Mouse (Mus musculus) neural tube, embryonic 13.5 days (tissue): ENCODE measurements around the gene Gm10563. TPM values are rescaled to one million over a fixed set of nuclear protein-coding genes. Genes with fewer than 3 reads are reported as not detected.

Source experiments
- ATAC-seq: fragments of 200-750 bp; cut with Nextera tagmentation; 2 replicates; pipeline ENCODE4 v1.8.0; 2017; ENCODE audit warnings: low read depth, mild to moderate bottlenecking, moderate TSS enrichment, moderate library complexity
- H3K27ac ChIP-seq: fragments of 300-500 bp; sonication (generic); replicated peaks from 2 replicates; pipeline ENCODE4 v1.5.1; 2015; ENCODE audit warnings: moderate library complexity, mild to moderate bottlenecking, inconsistent platforms
- H3K27me3 ChIP-seq: fragments of 300-500 bp; sonication (generic); 2 replicates; pipeline ENCODE4 v1.6.1; 2015; ENCODE audit warnings: mild to moderate bottlenecking, inconsistent platforms
- H3K36me3 ChIP-seq: fragments of 300-500 bp; sonication (generic); 2 replicates; pipeline ENCODE4 v1.6.1; 2015; ENCODE audit warnings: mild to moderate bottlenecking, inconsistent platforms
- H3K4me1 ChIP-seq: fragments of 300-500 bp; sonication (generic); replicated peaks from 2 replicates; pipeline ENCODE4 v1.6.1; 2015; ENCODE audit warnings: inconsistent platforms
- H3K4me2 ChIP-seq: fragments of 300-500 bp; sonication (generic); 2 replicates; pipeline ENCODE4 v1.6.1; 2015; ENCODE audit warnings: inconsistent platforms, mild to moderate bottlenecking, moderate library complexity
- H3K4me3 ChIP-seq: fragments of 300-500 bp; sonication (generic); 2 replicates; pipeline ENCODE4 v1.5.1; 2015; ENCODE audit warnings: mild to moderate bottlenecking, inconsistent platforms
- H3K9ac ChIP-seq: fragments of 300-500 bp; sonication (generic); 2 replicates; pipeline ENCODE4 v1.6.1; 2015; ENCODE audit warnings: moderate library complexity, mild to moderate bottlenecking, inconsistent platforms
- H3K9me3 ChIP-seq: fragments of 300-500 bp; sonication (generic); 2 replicates; pipeline ENCODE4 v1.6.1; 2016; ENCODE audit warnings: inconsistent platforms
- WGBS: fragments of 180-500 bp; shearing (Covaris S2); methylation state at CpG from one replicate; pipeline ENCODE4 v1.1.7; 2015; 5-methylcytosine and 5-hydroxymethylcytosine counted together
- polyA plus RNA-seq: library from polyadenylated mRNA; unstranded; fragments of >200 nt; fragmentation: Nextera tagmentation; extraction: Ambion mirVana; gene quantifications from 2 replicates; pipeline ENCODE4 v1.2.1, GENCODE M21; 2015

Gm10563 gene
- polyA plus RNA-seq, 1 experiment from 2014 or later: not detected

- Histone ChIP-seq H3K9ac (no peak overlapping the region), H3K36me3 (peaks cover 60% of the 10 kb centered on the region), H3K9me3 (no peaks in the 10 kb centered on the region), H3K27ac (no peak overlapping the region), H3K4me1 (peaks cover 34% of the 10 kb centered on the region), H3K27me3 (peaks cover 68% of the 10 kb centered on the region), H3K4me2 (no peak overlapping the region), H3K4me3 (no peak overlapping the region)
- WGBS: 64% methylated on average over 15 of the region's 15 CpGs
- no peak for ATAC-seq
These were observed 6.5 kb upstream of the Gm10563 start for GRCm38 (mm10) chr4:155651553-155652269.

DNA sequence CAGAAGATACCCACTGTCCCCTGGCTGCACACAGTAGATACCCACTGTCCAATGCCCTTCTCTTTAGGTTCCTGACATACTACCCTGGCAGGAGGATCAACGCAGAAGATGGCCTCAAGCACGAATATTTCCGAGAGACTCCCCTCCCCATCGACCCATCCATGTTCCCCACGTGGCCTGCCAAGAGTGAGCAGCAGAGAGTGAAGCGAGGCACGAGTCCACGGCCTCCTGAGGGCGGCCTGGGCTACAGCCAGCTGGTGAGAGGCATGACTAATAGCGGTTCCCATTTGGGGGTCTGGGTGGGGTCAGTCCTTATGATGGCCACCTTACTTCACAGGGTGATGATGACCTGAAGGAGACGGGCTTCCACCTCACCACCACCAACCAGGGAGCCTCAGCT is 4.1 kb upstream of the Gm10563 start:
- Histone ChIP-seq H3K36me3 (peaks cover 69% of the 10 kb centered on the region), H3K27ac (no peak overlapping the region), H3K4me2 (no peak overlapping the region), H3K4me1 (peaks cover 23% of the 10 kb centered on the region), H3K27me3 (peaks cover 45% of the 10 kb centered on the region), H3K9ac (no peak overlapping the region), H3K9me3 (no peaks in the 10 kb centered on the region), H3K4me3 (no peak overlapping the region)
- WGBS: 92% methylated on average over 11 of the region's 11 CpGs
- no peak for ATAC-seq

DNA sequence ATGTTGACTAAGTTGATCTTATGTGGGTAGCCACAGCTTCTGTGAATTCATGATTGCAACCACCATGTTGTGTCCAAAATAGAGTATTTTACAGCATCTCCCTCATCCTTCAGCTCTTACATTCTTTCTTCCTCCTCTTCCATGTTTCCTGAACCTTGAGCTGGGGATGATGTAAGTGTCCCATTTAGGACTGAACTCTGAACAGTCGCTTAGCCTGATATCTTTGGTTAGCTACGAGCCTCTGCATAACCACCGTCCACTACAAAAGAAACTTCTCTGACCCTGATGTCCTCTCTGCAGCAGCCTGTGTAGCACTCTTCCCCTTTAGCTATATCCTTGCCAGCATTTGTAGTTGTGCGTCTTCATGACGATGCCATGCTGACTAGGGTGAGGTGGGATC is 513 bp upstream of the Gm10563 start:
- peaks cover 9% of the 10 kb centered on the region for H3K27me3 ChIP-seq
- no peak overlapping the region for H3K9ac ChIP-seq
- H3K4me2 ChIP-seq: no peak overlapping the region
- no peaks in the 10 kb centered on the region for H3K9me3 ChIP-seq
- ATAC-seq: no peak
- H3K27ac ChIP-seq: no peak overlapping the region
- H3K4me3 ChIP-seq: no peak overlapping the region
- 96% methylated on average over 5 of the region's 5 CpGs for WGBS
- peaks cover 92% of the 10 kb centered on the region for H3K36me3 ChIP-seq
- H3K4me1 ChIP-seq: no peaks in the 10 kb centered on the region

DNA sequence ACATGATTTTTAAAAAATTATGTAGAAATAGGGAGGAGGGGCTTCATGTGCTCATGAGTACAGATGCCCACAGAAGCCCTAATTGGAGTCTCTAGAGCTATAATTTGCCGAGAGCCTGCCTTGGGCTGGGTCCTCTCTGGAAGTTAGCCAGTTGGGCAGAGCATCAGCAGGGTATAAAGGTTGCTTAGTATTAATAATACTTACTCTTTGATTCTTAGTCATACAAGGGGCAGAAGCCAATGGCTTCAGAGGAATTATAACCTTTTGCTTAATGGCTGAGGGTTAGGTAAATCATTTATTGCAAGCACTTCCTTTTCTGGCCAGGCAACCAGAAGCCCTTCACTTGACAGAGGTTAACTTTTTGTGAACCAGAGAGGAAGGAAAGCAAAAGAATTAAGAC is 1.7 kb downstream of the Gm10563 start:
- no peak for ATAC-seq
- Histone ChIP-seq H3K4me2 (no peak overlapping the region), H3K27me3 (no peaks in the 10 kb centered on the region), H3K9ac (no peak overlapping the region), H3K4me1 (no peaks in the 10 kb centered on the region), H3K27ac (no peak overlapping the region), H3K9me3 (no peaks in the 10 kb centered on the region), H3K4me3 (no peak overlapping the region), H3K36me3 (peaks cover 88% of the 10 kb centered on the region)
- 88% methylated on average over 1 of the region's 1 CpGs for WGBS

- no peak for ATAC-seq
- no peaks in the 10 kb centered on the region for H3K27me3 ChIP-seq
- H3K4me2 ChIP-seq: no peak overlapping the region
These were observed 9.3 kb downstream of the Gm10563 start for GRCm38 (mm10) chr4:155635766-155636499.

GRCm38 (mm10) chr4:155630267-155630666 is 14.9 kb downstream of the Gm10563 start:
- Histone ChIP-seq H3K4me3 (no peak overlapping the region), H3K27ac (no peak overlapping the region), H3K4me1 (peaks cover 4% of the 10 kb centered on the region), H3K27me3 (no peaks in the 10 kb centered on the region), H3K4me2 (no peak overlapping the region), H3K9ac (no peak overlapping the region), H3K9me3 (no peaks in the 10 kb centered on the region), H3K36me3 (peaks cover 80% of the 10 kb centered on the region)
- ATAC-seq: no peak
- WGBS: 91% methylated on average over 6 of the region's 6 CpGs

More at GRCm38 (mm10) chr4:155635766-155636499, 9.3 kb downstream of the Gm10563 start:
- H3K9me3 ChIP-seq: no peaks in the 10 kb centered on the region
- H3K4me1 ChIP-seq: no peaks in the 10 kb centered on the region
- H3K9ac ChIP-seq: no peak overlapping the region
- H3K4me3 ChIP-seq: no peak overlapping the region
- no peak overlapping the region for H3K27ac ChIP-seq
- peaks cover 92% of the 10 kb centered on the region for H3K36me3 ChIP-seq

DNA sequence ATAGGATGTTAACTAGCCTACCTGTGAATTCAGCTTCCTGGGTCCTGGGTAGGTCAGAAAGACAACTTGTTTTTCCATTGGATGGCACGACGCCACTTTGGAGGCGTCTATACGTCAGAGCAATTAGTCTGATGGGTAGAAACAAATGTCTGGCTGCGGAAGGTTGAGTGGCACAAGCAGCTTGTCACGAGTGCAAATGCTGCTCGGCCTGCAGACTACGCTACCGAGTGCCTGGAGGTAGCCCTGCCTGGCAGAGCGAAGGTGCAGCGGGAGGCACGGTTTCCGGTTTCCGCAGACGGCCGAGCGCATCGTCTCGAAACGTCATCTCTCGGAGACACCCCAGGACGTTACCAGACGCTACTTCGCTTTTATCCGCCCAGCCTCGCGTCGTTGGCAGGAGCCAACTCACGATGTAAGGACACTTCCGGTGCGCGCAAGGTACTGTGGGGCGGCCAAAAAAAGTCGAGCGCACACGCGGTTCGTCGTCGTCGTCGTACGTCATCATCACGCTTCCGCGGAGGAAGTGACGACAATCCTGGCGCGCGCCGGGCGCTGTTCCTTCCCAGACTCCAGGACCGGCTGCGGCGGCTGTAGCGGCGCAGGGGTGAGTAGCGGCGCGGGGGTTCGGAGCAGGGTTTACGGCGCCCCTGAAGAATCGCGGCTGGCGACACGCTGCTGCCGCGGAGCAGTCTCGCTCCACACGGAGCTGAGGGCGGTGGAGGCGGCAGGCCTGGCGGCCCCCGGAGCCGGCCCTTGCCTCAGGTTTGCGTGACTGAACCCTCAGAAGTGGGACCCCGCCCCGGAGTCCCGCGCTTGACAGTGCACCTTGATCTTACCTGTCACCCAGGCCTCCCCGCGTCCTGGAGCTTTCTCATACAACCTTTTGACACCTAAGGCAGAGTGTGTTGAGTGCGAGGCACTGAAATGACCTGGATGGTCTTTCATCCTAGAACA is 20.6 kb downstream of the Gm10563 start, which contains the start of gene Cdk11b:
Cdk11b (plus strand) TSS at position 517 of the 954 bp plus-strand sequence.
- Histone ChIP-seq H3K27ac (peak within 1 kb of the TSS; percentile 93), H3K36me3 (peaks cover 48% of the 10 kb centered on the region), H3K4me1 (peaks cover 14% of the 10 kb centered on the region), H3K4me3 (peak within 1 kb of the TSS; percentile 99), H3K27me3 (no peaks in the 10 kb centered on the region), H3K4me2 (peak within 1 kb of the TSS; percentile 86), H3K9me3 (no peaks in the 10 kb centered on the region), H3K9ac (peak within 1 kb of the TSS; percentile 89)
- peak; percentile 100 for ATAC-seq
- WGBS: under 1% methylated on average over 80 of the region's 84 CpGs

DNA sequence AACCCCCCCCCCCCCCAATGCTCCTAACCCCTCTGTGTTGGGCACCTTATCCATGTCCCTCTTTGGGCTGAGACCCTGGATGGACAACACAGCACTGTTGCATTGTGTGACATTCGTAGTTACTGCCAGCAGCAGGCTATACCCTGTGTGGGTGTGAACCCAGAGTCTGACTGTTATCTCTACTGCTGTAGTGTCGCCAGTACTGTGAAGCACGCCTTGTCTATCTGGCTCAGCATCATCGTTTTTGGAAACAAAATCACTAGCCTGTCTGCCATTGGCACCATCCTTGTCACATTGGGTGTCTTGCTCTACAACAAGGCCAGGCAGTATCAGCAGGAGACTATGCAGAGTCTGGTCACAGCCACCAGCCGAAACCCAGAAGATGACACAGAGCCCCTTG is 26.9 kb downstream of the Gm10563 start:
- H3K4me2 ChIP-seq: no peak overlapping the region
- H3K4me1 ChIP-seq: peaks cover 1% of the 10 kb centered on the region
- no peak overlapping the region for H3K9ac ChIP-seq
- H3K9me3 ChIP-seq: no peaks in the 10 kb centered on the region
- 97% methylated on average over 5 of the region's 5 CpGs for WGBS
- H3K36me3 ChIP-seq: peaks cover 78% of the 10 kb centered on the region
- H3K4me3 ChIP-seq: no peak overlapping the region
- no peak overlapping the region for H3K27ac ChIP-seq
- ATAC-seq: no peak
- H3K27me3 ChIP-seq: no peaks in the 10 kb centered on the region

DNA sequence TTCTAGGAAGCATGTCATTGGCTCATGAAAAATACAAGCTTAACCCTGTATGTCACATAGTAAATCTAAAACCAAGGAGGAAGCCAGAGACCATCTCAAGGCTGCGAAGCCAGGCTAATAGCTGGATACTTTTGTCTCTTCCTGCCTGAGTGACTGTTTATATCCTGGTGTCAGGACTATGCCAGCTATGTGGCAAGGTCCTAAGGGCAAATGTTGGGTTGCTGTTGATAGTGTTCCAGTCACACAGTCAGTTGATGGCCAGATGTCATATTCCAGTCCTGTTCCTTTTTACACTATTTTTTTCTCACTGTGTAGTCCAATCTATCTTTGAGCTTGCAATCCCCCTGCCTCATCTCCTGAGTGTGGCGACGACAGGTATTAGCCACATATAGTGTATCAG is 31.9 kb downstream of the Gm10563 start:
- no peaks in the 10 kb centered on the region for H3K9me3 ChIP-seq
- no peak overlapping the region for H3K27ac ChIP-seq
- no peak for ATAC-seq
- H3K4me3 ChIP-seq: no peak overlapping the region
- no peaks in the 10 kb centered on the region for H3K4me1 ChIP-seq
- WGBS: over 99% methylated on average over 3 of the region's 3 CpGs
- H3K36me3 ChIP-seq: peaks cover 80% of the 10 kb centered on the region
- H3K27me3 ChIP-seq: no peaks in the 10 kb centered on the region
- H3K4me2 ChIP-seq: no peak overlapping the region
- H3K9ac ChIP-seq: no peak overlapping the region

DNA sequence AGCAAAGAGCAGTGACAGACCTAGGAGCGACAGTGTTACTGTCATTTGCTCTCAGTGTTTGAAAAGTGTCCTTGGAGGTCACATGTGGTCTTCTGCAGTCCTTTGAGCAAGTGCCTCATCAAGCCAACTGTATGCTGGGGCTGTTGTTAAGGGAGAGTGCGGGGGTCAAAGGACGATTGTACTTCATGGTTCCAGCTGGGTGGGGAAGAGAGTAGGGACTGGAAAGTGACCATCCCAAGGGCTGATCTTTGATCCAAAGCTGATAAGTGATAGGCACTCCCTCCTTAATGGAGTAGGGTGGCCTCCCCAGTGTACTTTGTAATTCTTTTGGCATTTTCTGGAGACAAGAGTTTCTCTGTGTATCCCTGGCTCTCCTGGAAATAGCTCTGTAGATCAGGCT is 33.3 kb downstream of the Gm10563 start:
- no peak overlapping the region for H3K9ac ChIP-seq
- H3K27me3 ChIP-seq: no peaks in the 10 kb centered on the region
- H3K4me2 ChIP-seq: no peak overlapping the region
- peaks cover 66% of the 10 kb centered on the region for H3K36me3 ChIP-seq
- no peak overlapping the region for H3K4me3 ChIP-seq
- WGBS: 92% methylated on average over 3 of the region's 3 CpGs
- ATAC-seq: no peak
- no peaks in the 10 kb centered on the region for H3K9me3 ChIP-seq
- H3K27ac ChIP-seq: no peak overlapping the region
- no peaks in the 10 kb centered on the region for H3K4me1 ChIP-seq

DNA sequence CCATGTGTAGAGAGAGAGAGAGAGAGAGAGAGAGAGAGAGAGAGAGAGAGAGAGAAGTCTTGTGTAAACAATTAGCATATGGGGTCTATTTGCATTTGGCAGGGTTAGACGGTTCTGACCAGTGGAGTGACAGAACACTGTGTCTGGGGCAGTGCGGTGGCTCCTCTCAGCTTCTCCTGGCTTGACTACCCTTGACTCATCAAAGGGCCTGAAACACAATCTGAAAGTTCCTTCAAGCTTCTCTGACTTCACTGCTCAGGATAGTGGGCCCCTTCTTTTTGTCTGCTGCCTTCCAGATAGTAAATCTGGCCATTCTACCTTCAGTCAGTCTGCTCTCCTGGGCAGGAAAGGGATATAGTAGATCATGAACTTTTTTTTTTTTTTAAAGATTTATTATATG is 38.4 kb downstream of the Gm10563 start:
- Histone ChIP-seq H3K9ac (no peak overlapping the region), H3K4me2 (no peak overlapping the region), H3K4me3 (no peak overlapping the region), H3K27me3 (no peaks in the 10 kb centered on the region), H3K27ac (no peak overlapping the region), H3K9me3 (no peaks in the 10 kb centered on the region), H3K4me1 (peaks cover 21% of the 10 kb centered on the region), H3K36me3 (peaks cover 39% of the 10 kb centered on the region)
- ATAC-seq: no peak
- 84% methylated on average over 2 of the region's 2 CpGs for WGBS

DNA sequence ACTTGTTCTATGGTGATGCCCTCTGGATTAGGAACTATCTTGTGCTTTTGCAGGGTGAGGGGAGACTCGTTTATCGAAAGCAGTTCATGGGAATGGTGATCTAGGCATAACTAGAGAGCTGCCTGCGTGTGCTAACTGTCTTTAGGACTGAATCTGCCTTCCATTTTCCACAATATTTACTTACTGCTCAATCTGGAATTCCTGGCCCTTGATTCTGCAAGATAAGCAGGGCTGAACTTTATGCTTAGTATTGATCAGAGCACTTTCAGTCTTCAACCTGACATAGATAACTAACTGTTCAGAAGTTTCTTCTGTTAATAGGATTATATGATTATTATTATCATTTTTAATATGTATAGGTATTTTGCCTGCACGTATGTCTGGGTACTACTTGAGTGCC is 40.1 kb downstream of the Gm10563 start:
- H3K36me3 ChIP-seq: peaks cover 25% of the 10 kb centered on the region
- H3K4me2 ChIP-seq: no peak overlapping the region
- ATAC-seq: no peak
- peaks cover 21% of the 10 kb centered on the region for H3K4me1 ChIP-seq
- no peaks in the 10 kb centered on the region for H3K9me3 ChIP-seq
- no peak overlapping the region for H3K4me3 ChIP-seq
- H3K27ac ChIP-seq: no peak overlapping the region
- H3K27me3 ChIP-seq: no peaks in the 10 kb centered on the region
- 92% methylated on average over 4 of the region's 4 CpGs for WGBS
- H3K9ac ChIP-seq: no peak overlapping the region
